Mouse (Mus musculus) layer of hippocampus, postnatal 10 days (tissue): Measurements from ENCODE around the gene 4930442H23Rik. TPM values are rescaled to one million over a fixed set of nuclear protein-coding genes. Genes with fewer than 3 reads are reported as not detected.

Source experiments
- total RNA-seq, 2 experiments: library from RNA; stranded (reverse); gene quantifications; 2 replicates each; pipeline ENCODE4 v1.2.3; 2021

Gene 4930442H23Rik
- total RNA-seq, 2 experiments from 2014 or later, result not detected

Other genes starting within 250 kb of the 4930442H23Rik start
- gene Gng7, start 168.9 kb downstream of the 4930442H23Rik start, total RNA-seq, result 100 to 1,000 TPM; 145 to 156 TPM
- 100 to 1,000 TPM in 1 of 2 experiments, 10 to 100 TPM in 1; 92.4 to 110 TPM for gene Diras1, start 158.2 kb downstream of the 4930442H23Rik start, total RNA-seq
- 10 to 100 TPM; 57.3 to 66.0 TPM for gene Slc39a3, start 146.4 kb downstream of the 4930442H23Rik start, total RNA-seq
- gene Sgta, start 123.7 kb downstream of the 4930442H23Rik start, total RNA-seq, result 100 to 1,000 TPM; 176 to 186 TPM
- gene Thop1, start 113.8 kb downstream of the 4930442H23Rik start, total RNA-seq, result 10 to 100 TPM; 56.3 to 57.6 TPM
- under 1 TPM; 0.41 to 0.45 TPM for gene Creb3l3, start 85.0 kb downstream of the 4930442H23Rik start, total RNA-seq
- 100 to 1,000 TPM; 139 to 150 TPM for gene Map2k2, start 77.9 kb downstream of the 4930442H23Rik start, total RNA-seq
- 10 to 100 TPM; 38.4 to 45.2 TPM for gene Zbtb7a, start 48.6 kb downstream of the 4930442H23Rik start, total RNA-seq
- gene Pias4, start 15.9 kb downstream of the 4930442H23Rik start, total RNA-seq, result 10 to 100 TPM; 26.7 to 29.7 TPM
- gene Eef2, start 7.2 kb downstream of the 4930442H23Rik start, total RNA-seq, result 1,000 to 10,000 TPM; 1,075 to 1,131 TPM
- 10 to 100 TPM; 66.1 to 67.9 TPM for gene Dapk3, start 844 bp downstream of the 4930442H23Rik start, total RNA-seq
- gene Nmrk2, start 18.2 kb upstream of the 4930442H23Rik start, total RNA-seq, result under 1 TPM in 1 of 2 experiments, not detected in 1; 0.18 TPM
- gene Atcay, start 47.0 kb upstream of the 4930442H23Rik start, total RNA-seq, result 100 to 1,000 TPM; 170 to 177 TPM
- gene Zfr2, start 49.3 kb upstream of the 4930442H23Rik start, total RNA-seq, result 10 to 100 TPM; 58.0 to 66.8 TPM
- 100 to 1,000 TPM; 222 to 266 TPM for gene Matk, start 69.1 kb upstream of the 4930442H23Rik start, total RNA-seq
- gene Mrpl54, start 83.1 kb upstream of the 4930442H23Rik start, total RNA-seq, result 10 to 100 TPM; 36.1 to 42.5 TPM
- 10 to 100 TPM; 31.3 to 37.4 TPM for gene Apba3, start 83.1 kb upstream of the 4930442H23Rik start, total RNA-seq
- 1 to 10 TPM; 1.4 to 2.3 TPM for gene Tjp3, start 107.7 kb upstream of the 4930442H23Rik start, total RNA-seq
- gene Pip5k1c, start 109.1 kb upstream of the 4930442H23Rik start, total RNA-seq, result 100 to 1,000 TPM; 305 to 311 TPM
- gene Cactin, start 137.3 kb upstream of the 4930442H23Rik start, total RNA-seq, result 10 to 100 TPM; 24.7 to 25.6 TPM
- gene Tbxa2r, start 144.9 kb upstream of the 4930442H23Rik start, total RNA-seq, result 1 to 10 TPM; 1.9 to 2.9 TPM
- gene Gipc3, start 159.4 kb upstream of the 4930442H23Rik start, total RNA-seq, result 1 to 10 TPM in 1 of 2 experiments, under 1 TPM in 1; 0.94 to 1.2 TPM
- 10 to 100 TPM; 25.1 to 30.9 TPM for gene Hmg20b, start 166.6 kb upstream of the 4930442H23Rik start, total RNA-seq
- gene Mfsd12, start 173.6 kb upstream of the 4930442H23Rik start, total RNA-seq, result 10 to 100 TPM; 37.0 to 40.8 TPM
- under 1 TPM; 0.57 to 0.74 TPM for gene 4930404N11Rik, start 182.0 kb upstream of the 4930442H23Rik start, total RNA-seq
- 10 to 100 TPM; 81.2 to 85.2 TPM for gene Fzr1, start 194.7 kb upstream of the 4930442H23Rik start, total RNA-seq
- gene Dohh, start 200.6 kb upstream of the 4930442H23Rik start, total RNA-seq, result 10 to 100 TPM; 72.0 to 77.3 TPM
- 1 to 10 TPM; 2.3 to 4.5 TPM for gene Gm48551, start 200.6 kb upstream of the 4930442H23Rik start, total RNA-seq
- gene Gm48552, start 205.2 kb upstream of the 4930442H23Rik start, total RNA-seq, result 1 to 10 TPM; 1.1 to 3.5 TPM
- gene Smim24, start 209.2 kb upstream of the 4930442H23Rik start, total RNA-seq, result 1 to 10 TPM; 2.6 to 3.0 TPM